19 mouse cellular contexts compared by ENCODE assay signal in genomic region chr12:16035551-16035950, GRCm38 (mm10).
DNase-seq lines count a peak whose midpoint lies in the region; ATAC-seq and TF ChIP-seq lines count a peak whose summit lies in the region.
"Had no signal": no experiment of that assay in that cellular context is flagged by ENCODE, and none has a peak within 500 bp of the region (broad histone marks: within the 10 kb centered on the region; RNA-seq: fewer than 3 reads in every experiment).

No protein-coding gene starts in this region.

- H3K27ac ChIP-seq in kidney, embryonic 14.5 days (ENCODE audit: low read depth, low read length) = no peak overlapping the region
- no peak overlapping the region for H3K27ac ChIP-seq in kidney, adult 2 months (ENCODE audit: insufficient read depth, low read depth, low read length)
- H3K27ac ChIP-seq in kidney, embryonic 16.5 days (ENCODE audit: low read length) = no peak overlapping the region
- H3K27ac ChIP-seq: embryonic facial prominence, embryonic 10.5 days; embryonic facial prominence, embryonic 12.5 days; forebrain, embryonic 13.5 days; forebrain, embryonic 15.5 days had no signal

- H3K4me1 ChIP-seq in kidney, embryonic 14.5 days (ENCODE audit: control insufficient read depth, insufficient read depth, low read length) = 0 out of 2 replicates have a peak, but pooled peaks cover 2% of the 10 kb centered on the region
- H3K4me1 ChIP-seq in kidney, adult 2 months (ENCODE audit: control insufficient read depth, insufficient read depth, low read length) = no peaks in the 10 kb centered on the region
- peaks cover 10% of the 10 kb centered on the region for H3K4me1 ChIP-seq in kidney, embryonic 16.5 days (ENCODE audit: insufficient read depth, low read length)
- H3K4me1 ChIP-seq: embryonic facial prominence, embryonic 10.5 days; embryonic facial prominence, embryonic 12.5 days; forebrain, embryonic 13.5 days; forebrain, embryonic 15.5 days had no signal

- intact Hi-C loops in left cerebral cortex, postnatal 14 days (cut with DNase I) = no loop called here

- no peak for TF ChIP-seq POLR2A in kidney, adult 2 months (IDR thresholded peaks at IDR 0.05; ENCODE audit: low read depth, low read length)

- H3K9me3 ChIP-seq in kidney, embryonic 14.5 days (ENCODE audit: control insufficient read depth, low read length) = no peaks in the 10 kb centered on the region
- H3K9me3 ChIP-seq in kidney, embryonic 16.5 days (ENCODE audit: low read length) = no peaks in the 10 kb centered on the region
- H3K9me3 ChIP-seq: embryonic facial prominence, embryonic 10.5 days; embryonic facial prominence, embryonic 12.5 days; forebrain, embryonic 13.5 days; forebrain, embryonic 15.5 days had no signal

- no peak overlapping the region for H3K9ac ChIP-seq in kidney, embryonic 14.5 days (ENCODE audit: low read depth, low read length)
- no peak overlapping the region for H3K9ac ChIP-seq in kidney, embryonic 16.5 days (replicated peaks; ENCODE audit: low read length)
- H3K9ac ChIP-seq: embryonic facial prominence, embryonic 12.5 days; forebrain, embryonic 13.5 days; forebrain, embryonic 15.5 days; forebrain, postnatal 0 days had no signal

- DNase-seq in kidney, adult 2 months = no peak
- no peak for DNase-seq in kidney, postnatal 36 days
- no peak for DNase-seq in left cerebral cortex, postnatal 14 days (ENCODE audit: low spot score in 2 of 2)
- DNase-seq: adrenal gland, adult 8-10 months; adrenal gland, postnatal 14 days; adrenal gland, postnatal 36 days; cerebellum, adult 11-12 months; cerebellum, adult 2 months; cerebellum, adult 9-10 months; cerebellum, postnatal 10 days; cerebellum, postnatal 25 days; forebrain, postnatal 0 days had no signal

- no peaks in the 10 kb centered on the region for H3K27me3 ChIP-seq in kidney, embryonic 14.5 days (ENCODE audit: control insufficient read depth, insufficient read depth, low read length)
- no peaks in the 10 kb centered on the region for H3K27me3 ChIP-seq in kidney, adult 2 months (replicated peaks; ENCODE audit: control insufficient read depth, insufficient read depth, low read length)
- no peaks in the 10 kb centered on the region for H3K27me3 ChIP-seq in kidney, embryonic 16.5 days (ENCODE audit: insufficient read depth, low read length)
- H3K27me3 ChIP-seq: embryonic facial prominence, embryonic 12.5 days; forebrain, embryonic 13.5 days; forebrain, embryonic 15.5 days had no signal

- 0 out of 2 replicates have a peak, but pooled peaks have one; percentile 62 for ATAC-seq in kidney, embryonic 14.5 days (ENCODE audit: low FRiP score, low TSS enrichment)
- peak; percentile 54; the same call in 1 of the 2 replicates for ATAC-seq in kidney, embryonic 16.5 days (ENCODE audit: low FRiP score, low TSS enrichment)
- ATAC-seq: activated CD4-positive, CD25-positive, alpha-beta regulatory T cell, adult 4 months; forebrain, embryonic 13.5 days; forebrain, embryonic 15.5 days; forebrain, postnatal 0 days had no signal

- no peak for TF ChIP-seq CTCF in kidney, adult 2 months (conservative IDR thresholded peaks at IDR 0.05; ENCODE audit: insufficient read depth, insufficient read length, low read depth, low read length)

- H3K4me3 ChIP-seq in kidney, embryonic 14.5 days (ENCODE audit: low read length) = no peak overlapping the region
- no peak overlapping the region for H3K4me3 ChIP-seq in kidney, adult 2 months (ENCODE audit: insufficient read depth, low read depth, low read length)
- no peak overlapping the region for H3K4me3 ChIP-seq in kidney, embryonic 16.5 days (ENCODE audit: low read length)
- H3K4me3 ChIP-seq: embryonic facial prominence, embryonic 10.5 days; embryonic facial prominence, embryonic 12.5 days; forebrain, embryonic 13.5 days; forebrain, embryonic 15.5 days had no signal

- no peak overlapping the region for H3K4me2 ChIP-seq in kidney, embryonic 14.5 days (replicated peaks; ENCODE audit: low read depth, low read length)
- H3K4me2 ChIP-seq in kidney, embryonic 16.5 days (replicated peaks; ENCODE audit: low read depth, low read length) = no peak overlapping the region
- H3K4me2 ChIP-seq: embryonic facial prominence, embryonic 12.5 days; forebrain, embryonic 13.5 days; forebrain, embryonic 15.5 days had no signal

- 42% methylated on average over 2 of the region's 2 CpGs for WGBS in kidney, embryonic 14.5 days
- 38% methylated on average over 2 of the region's 2 CpGs for WGBS in kidney, adult 2 months
- WGBS in kidney, embryonic 16.5 days = 41% methylated on average over 2 of the region's 2 CpGs

- H3K36me3 ChIP-seq in kidney, embryonic 14.5 days (ENCODE audit: control insufficient read depth, insufficient read depth, low read length) = no peaks in the 10 kb centered on the region
- H3K36me3 ChIP-seq in kidney, adult 2 months (ENCODE audit: control insufficient read depth, insufficient read depth, low read length) = no peaks in the 10 kb centered on the region
- no peaks in the 10 kb centered on the region for H3K36me3 ChIP-seq in kidney, embryonic 16.5 days (ENCODE audit: insufficient read depth, low read length)
- H3K36me3 ChIP-seq: embryonic facial prominence, embryonic 10.5 days; embryonic facial prominence, embryonic 12.5 days; forebrain, embryonic 15.5 days had no signal
